Mouse (Mus musculus) forelimb bud, embryonic 11.5 days (tissue): Measurements from ENCODE around the gene Mad1l1.

Source experiments
- DNase-seq: peaks from one replicate; pipeline ENCODE4 v3.0.0-alpha.2; 2012; ENCODE audit warnings: low read depth, low spot score

The Mad1l1 gene

GRCm38 (mm10) chr5:140143541-140143940, 177.8 kb downstream of the Mad1l1 start:
- no peak for DNase-seq

GRCm38 (mm10) chr5:140141336-140141735, 180.0 kb downstream of the Mad1l1 start:
- no peak for DNase-seq

GRCm38 (mm10) chr5:140140214-140140613, 181.1 kb downstream of the Mad1l1 start:
- DNase-seq = peak; percentile 72

- no peak for DNase-seq
These were observed 185.4 kb downstream of the Mad1l1 start for GRCm38 (mm10) chr5:140135734-140136625.

- DNase-seq = no peak
These were observed 187.3 kb downstream of the Mad1l1 start for GRCm38 (mm10) chr5:140134021-140134420.

- DNase-seq = peak; percentile 75
These were observed 192.9 kb downstream of the Mad1l1 start for GRCm38 (mm10) chr5:140128414-140128981.

GRCm38 (mm10) chr5:140127981-140128380, 193.4 kb downstream of the Mad1l1 start:
- peak; percentile 46 for DNase-seq

- no peak for DNase-seq
These were observed 196.7 kb downstream of the Mad1l1 start for GRCm38 (mm10) chr5:140124626-140125025.

- DNase-seq = no peak
These were observed 197.5 kb downstream of the Mad1l1 start for GRCm38 (mm10) chr5:140123640-140124366.

- DNase-seq = no peak
These were observed 198.2 kb downstream of the Mad1l1 start for GRCm38 (mm10) chr5:140123194-140123593.

- DNase-seq = no peak
These were observed 199.4 kb downstream of the Mad1l1 start for GRCm38 (mm10) chr5:140121966-140122365.

GRCm38 (mm10) chr5:140118921-140119320, 202.4 kb downstream of the Mad1l1 start:
- DNase-seq = no peak

- no peak for DNase-seq
These were observed 203.4 kb downstream of the Mad1l1 start for GRCm38 (mm10) chr5:140117968-140118367.

GRCm38 (mm10) chr5:140115434-140116271, 205.7 kb downstream of the Mad1l1 start:
- no peak for DNase-seq

- no peak for DNase-seq
These were observed 206.8 kb downstream of the Mad1l1 start for GRCm38 (mm10) chr5:140114512-140115060.

GRCm38 (mm10) chr5:140113281-140113680, 208.1 kb downstream of the Mad1l1 start:
- DNase-seq = no peak

GRCm38 (mm10) chr5:140110024-140110423, 211.3 kb downstream of the Mad1l1 start:
- DNase-seq = no peak

GRCm38 (mm10) chr5:140107907-140108306, 213.4 kb downstream of the Mad1l1 start:
- no peak for DNase-seq

- no peak for DNase-seq
These were observed 215.3 kb downstream of the Mad1l1 start for GRCm38 (mm10) chr5:140106051-140106450.

- DNase-seq = no peak
These were observed 216.5 kb downstream of the Mad1l1 start for GRCm38 (mm10) chr5:140104891-140105290.

GRCm38 (mm10) chr5:140102731-140103130, 218.6 kb downstream of the Mad1l1 start:
- DNase-seq = peak; percentile 60
